Mouse (Mus musculus) limb, embryonic 14.5 days (tissue): ENCODE measurements around the gene Mynn. TPM values are rescaled to one million over a fixed set of nuclear protein-coding genes. Genes with fewer than 3 reads are reported as not detected.
A peak's percentile ranks its signal among the peaks of the same experiment; 100 is the strongest.

Experiments used
- ATAC-seq: fragments of 200-750 bp; cut with Nextera tagmentation; 2 replicates; pipeline ENCODE4 v1.8.0; 2017; ENCODE audit warnings: low read depth, moderate number of reproducible peaks, moderate TSS enrichment; ENCODE audit not compliant: low FRiP score
- DNase-seq: peaks from one replicate; pipeline ENCODE4 v3.0.0-alpha.2; 2015; ENCODE audit warnings: low spot score
- H3K27ac ChIP-seq: fragments of 300-500 bp; sonication (generic); replicated peaks from 2 replicates; pipeline ENCODE4 v1.5.1; 2014; ENCODE audit warnings: low read depth, mild to moderate bottlenecking, low read length, moderate library complexity, mixed read lengths
- H3K27me3 ChIP-seq: fragments of 300-500 bp; sonication (generic); 2 replicates; pipeline ENCODE4 v1.6.1; 2014; ENCODE audit warnings: low read length, mixed read lengths; ENCODE audit not compliant: control insufficient read depth, insufficient read depth
- H3K36me3 ChIP-seq: fragments of 300-500 bp; sonication (generic); 2 replicates; pipeline ENCODE4 v1.6.1; 2014; ENCODE audit warnings: mild to moderate bottlenecking, low read length, moderate library complexity, mixed read lengths; ENCODE audit not compliant: control insufficient read depth, insufficient read depth
- H3K4me1 ChIP-seq: fragments of 300-500 bp; sonication (generic); 2 replicates; pipeline ENCODE4 v1.6.1; 2014; ENCODE audit warnings: antibody characterized with exemption, low read length, mixed read lengths; ENCODE audit not compliant: control insufficient read depth, insufficient read depth
- H3K4me2 ChIP-seq: fragments of 300-500 bp; sonication (generic); replicated peaks from 2 replicates; pipeline ENCODE4 v1.6.1; 2014; ENCODE audit warnings: low read depth, mild to moderate bottlenecking, low read length, moderate library complexity; ENCODE audit not compliant: severe bottlenecking
- H3K4me3 ChIP-seq: fragments of 300-500 bp; sonication (generic); replicated peaks from 2 replicates; pipeline ENCODE4 v1.5.1; 2014; ENCODE audit warnings: low read length
- H3K9ac ChIP-seq: fragments of 300-500 bp; sonication (generic); 2 replicates; pipeline ENCODE4 v1.6.1; 2014; ENCODE audit warnings: mild to moderate bottlenecking, low read depth, low read length, moderate library complexity; ENCODE audit not compliant: severe bottlenecking
- H3K9me3 ChIP-seq: fragments of 300-500 bp; sonication (generic); 2 replicates; pipeline ENCODE4 v1.6.1; 2016; ENCODE audit warnings: low read length; ENCODE audit not compliant: control insufficient read depth
- POLR2A ChIP-seq: fragments of 200-500 bp; IDR thresholded peaks from 2 replicates; pipeline ENCODE4 v1.8.0; 2012; ENCODE audit warnings: inconsistent platforms, mild to moderate bottlenecking, moderate library complexity, borderline replicate concordance; ENCODE audit not compliant: insufficient read depth, insufficient read length; ENCODE audit errors: extremely low read depth
- WGBS: fragments of 180-500 bp; shearing (Covaris S2); extraction: QIAGEN DNeasy Blood & Tissue Kit; methylation state at CpG from one replicate; pipeline ENCODE4 v1.1.7; 2014; 5-methylcytosine and 5-hydroxymethylcytosine counted together
- polyA plus RNA-seq, 2 experiments: library from polyadenylated mRNA; depleted of rRNA in 1 of 2; stranded (reverse) in 1 of 2; unstranded in 1 of 2; fragments of >200 nt; fragmentation: Nextera tagmentation in 1 of 2; extraction: Ambion mirVana in 1 of 2; gene quantifications; 2 replicates each; pipeline versions ENCODE4 v1.2.1 to v1.2.3; 2012 to 2014

Mynn gene
- polyA plus RNA-seq, 2 experiments = 22.3 to 32.0 TPM

- 42% methylated on average over 10 of the region's 10 CpGs for WGBS
- no peak overlapping the region for H3K27ac ChIP-seq
- peaks cover 28% of the 10 kb centered on the region for H3K36me3 ChIP-seq
- no peak for TF ChIP-seq POLR2A
- peak overlapping the region; percentile 82 for H3K4me2 ChIP-seq
- H3K4me1 ChIP-seq = peaks cover 13% of the 10 kb centered on the region
- H3K9me3 ChIP-seq = no peaks in the 10 kb centered on the region
- H3K9ac ChIP-seq = peak overlapping the region; percentile 78
- DNase-seq (no peak), ATAC-seq (no peak)
- peak overlapping the region; percentile 85 for H3K4me3 ChIP-seq
- no peaks in the 10 kb centered on the region for H3K27me3 ChIP-seq
These were observed 1.4 kb downstream of the Mynn start for GRCm38 (mm10) chr3:30603256-30603655.

DNA sequence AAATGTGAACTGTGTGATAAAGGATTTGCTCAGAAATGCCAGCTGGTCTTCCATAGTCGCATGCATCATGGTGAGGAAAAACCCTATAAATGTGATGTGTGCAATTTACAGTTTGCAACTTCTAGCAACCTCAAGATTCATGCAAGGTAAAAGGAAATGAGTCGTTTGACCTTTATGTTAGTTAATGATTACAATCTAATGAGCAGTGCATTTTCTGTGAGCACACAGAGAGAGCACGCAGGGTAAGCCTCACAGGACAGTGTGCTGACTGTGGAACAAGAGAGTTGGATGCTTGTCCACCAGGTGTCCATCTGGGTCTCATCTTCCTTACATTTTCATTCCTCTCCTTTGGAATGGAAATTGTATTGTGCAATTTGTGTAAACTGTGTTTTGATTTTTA lies 7.1 kb downstream of the Mynn start:
- 85% methylated on average over 3 of the region's 3 CpGs for WGBS
- H3K27me3 ChIP-seq = no peaks in the 10 kb centered on the region
- H3K9me3 ChIP-seq = no peaks in the 10 kb centered on the region
- H3K4me1 ChIP-seq = no peaks in the 10 kb centered on the region
- peaks cover 69% of the 10 kb centered on the region for H3K36me3 ChIP-seq
- H3K4me2 ChIP-seq = no peak overlapping the region
- H3K4me3 ChIP-seq = no peak overlapping the region
- ATAC-seq (no peak), DNase-seq (no peak)
- H3K9ac ChIP-seq = no peak overlapping the region
- H3K27ac ChIP-seq = no peak overlapping the region
- TF ChIP-seq POLR2A = no peak

- Histone ChIP-seq H3K4me3 (no peak overlapping the region), H3K4me1 (no peaks in the 10 kb centered on the region), H3K36me3 (peaks cover 74% of the 10 kb centered on the region), H3K9me3 (no peaks in the 10 kb centered on the region), H3K4me2 (no peak overlapping the region), H3K27ac (no peak overlapping the region), H3K27me3 (no peaks in the 10 kb centered on the region), H3K9ac (no peak overlapping the region)
- ATAC-seq = no peak
- TF ChIP-seq POLR2A = no peak
- 91% methylated on average over 4 of the region's 4 CpGs for WGBS
- no peak for DNase-seq
These were observed 9.1 kb downstream of the Mynn start for GRCm38 (mm10) chr3:30610930-30611329.

GRCm38 (mm10) chr3:30620132-30620531 lies 18.3 kb downstream of the Mynn start:
- no peaks in the 10 kb centered on the region for H3K27me3 ChIP-seq

DNA sequence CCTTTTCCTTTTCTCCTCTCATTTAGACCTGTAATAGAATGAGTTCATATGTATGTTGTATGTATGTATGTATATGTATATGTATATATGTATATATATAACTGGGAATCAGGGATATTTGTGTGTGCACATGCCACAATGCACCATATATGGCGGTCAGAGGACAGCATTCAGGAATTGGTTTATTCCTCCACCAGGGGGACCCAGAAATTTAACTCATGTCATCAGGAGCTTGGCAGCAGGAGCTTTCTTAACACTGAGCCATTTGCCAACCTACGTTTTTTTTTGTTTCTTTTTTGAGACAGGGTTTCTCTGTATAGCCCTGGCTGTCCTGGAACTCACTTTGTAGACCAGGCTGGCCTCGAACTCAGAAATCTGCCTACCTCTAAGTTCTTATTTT lies 31.8 kb downstream of the Mynn start:
- no peaks in the 10 kb centered on the region for H3K9me3 ChIP-seq
- H3K9ac ChIP-seq = no peak overlapping the region
- no peak overlapping the region for H3K27ac ChIP-seq
- WGBS = 52% methylated on average over 3 of the region's 3 CpGs
- no peaks in the 10 kb centered on the region for H3K27me3 ChIP-seq
- no peaks in the 10 kb centered on the region for H3K36me3 ChIP-seq
- ATAC-seq = no peak
- no peak for DNase-seq
- H3K4me2 ChIP-seq = no peak overlapping the region
- no peak for TF ChIP-seq POLR2A
- H3K4me1 ChIP-seq = no peaks in the 10 kb centered on the region
- H3K4me3 ChIP-seq = no peak overlapping the region

More at GRCm38 (mm10) chr3:30620132-30620531, 18.3 kb downstream of the Mynn start:
- Histone ChIP-seq H3K9me3 (no peaks in the 10 kb centered on the region), H3K4me2 (no peak overlapping the region), H3K4me3 (no peak overlapping the region), H3K27ac (no peak overlapping the region), H3K4me1 (no peaks in the 10 kb centered on the region), H3K9ac (no peak overlapping the region), H3K36me3 (peaks cover 41% of the 10 kb centered on the region)
- WGBS = 83% methylated on average over 8 of the region's 8 CpGs
- ATAC-seq (no peak), DNase-seq (no peak)
- no peak for TF ChIP-seq POLR2A

DNA sequence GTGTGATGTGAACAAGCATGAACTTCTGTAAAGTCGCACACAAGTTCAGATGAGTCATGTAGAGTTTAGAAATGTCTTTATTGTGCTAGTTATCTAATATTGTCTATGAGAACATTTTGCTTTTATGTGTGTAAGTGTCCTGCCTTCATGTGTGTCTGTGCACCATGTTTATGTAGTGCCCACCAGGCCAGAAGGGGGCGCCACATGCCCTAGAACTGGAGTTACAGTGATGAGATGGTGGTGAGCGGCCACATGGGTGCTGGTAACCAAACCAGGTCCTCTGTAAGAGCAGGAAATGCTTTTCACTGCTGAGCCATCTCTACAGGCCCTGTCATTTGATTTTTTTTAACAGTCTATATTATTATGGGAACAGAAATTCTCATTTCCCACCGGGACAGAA lies 33.8 kb downstream of the Mynn start:
- no peaks in the 10 kb centered on the region for H3K27me3 ChIP-seq
- no peaks in the 10 kb centered on the region for H3K36me3 ChIP-seq
- H3K4me1 ChIP-seq = no peaks in the 10 kb centered on the region
- TF ChIP-seq POLR2A = no peak
- ATAC-seq (no peak), DNase-seq (no peak)
- H3K9ac ChIP-seq = no peak overlapping the region
- H3K27ac ChIP-seq = no peak overlapping the region
- no peak overlapping the region for H3K4me2 ChIP-seq
- 80% methylated on average over 4 of the region's 4 CpGs for WGBS
- H3K9me3 ChIP-seq = no peaks in the 10 kb centered on the region
- no peak overlapping the region for H3K4me3 ChIP-seq
